Mouse (Mus musculus) heart, embryonic 13.5 days (tissue): Measurements from ENCODE around the gene Ccl20. TPM values are rescaled to one million over a fixed set of nuclear protein-coding genes. Genes with fewer than 3 reads are reported as not detected.

ENCODE experiments used
- ATAC-seq: fragments of 200-750 bp; cut with Nextera tagmentation; 2 replicates; pipeline ENCODE4 v1.8.0; 2017; ENCODE audit warnings: moderate TSS enrichment; ENCODE audit not compliant: insufficient number of reproducible peaks, low FRiP score, low TSS enrichment; ENCODE audit errors: extremely low read depth
- H3K27ac ChIP-seq: fragments of 300-500 bp; sonication (generic); replicated peaks from 2 replicates; pipeline ENCODE4 v1.5.1; 2015; ENCODE audit warnings: moderate library complexity, mild to moderate bottlenecking, inconsistent platforms
- H3K27me3 ChIP-seq: fragments of 300-500 bp; sonication (generic); replicated peaks from 2 replicates; pipeline ENCODE4 v1.6.1; 2015; ENCODE audit warnings: mild to moderate bottlenecking, inconsistent platforms
- H3K36me3 ChIP-seq: fragments of 300-500 bp; sonication (generic); 2 replicates; pipeline ENCODE4 v1.6.1; 2015; ENCODE audit warnings: mild to moderate bottlenecking, inconsistent platforms
- H3K4me1 ChIP-seq: fragments of 300-500 bp; sonication (generic); 2 replicates; pipeline ENCODE4 v1.6.1; 2015; ENCODE audit warnings: inconsistent platforms
- H3K4me2 ChIP-seq: fragments of 300-500 bp; sonication (generic); 2 replicates; pipeline ENCODE4 v1.6.1; 2015; ENCODE audit warnings: inconsistent platforms, mild to moderate bottlenecking, moderate library complexity
- H3K4me3 ChIP-seq: fragments of 300-500 bp; sonication (generic); 2 replicates; pipeline ENCODE4 v1.5.1; 2015; ENCODE audit warnings: moderate library complexity, mild to moderate bottlenecking, inconsistent platforms
- H3K9ac ChIP-seq: fragments of 300-500 bp; sonication (generic); 2 replicates; pipeline ENCODE4 v1.6.1; 2015; ENCODE audit warnings: inconsistent platforms, mild to moderate bottlenecking, moderate library complexity
- H3K9me3 ChIP-seq: fragments of 300-500 bp; sonication (generic); 2 replicates; pipeline ENCODE4 v1.6.1; 2016; ENCODE audit warnings: inconsistent platforms
- WGBS: fragments of 180-500 bp; shearing (Covaris S2); methylation state at CpG from one replicate; pipeline ENCODE4 v1.1.7; 2015; ENCODE audit warnings: mixed read lengths; 5-methylcytosine and 5-hydroxymethylcytosine counted together
- polyA plus RNA-seq: library from polyadenylated mRNA; unstranded; fragments of >200 nt; fragmentation: Nextera tagmentation; extraction: Ambion mirVana; gene quantifications from 2 replicates; pipeline ENCODE4 v1.2.1, GENCODE M21; 2015

Gene Ccl20
- polyA plus RNA-seq, 1 experiment from 2014 or later, result 0.25 TPM

DNA sequence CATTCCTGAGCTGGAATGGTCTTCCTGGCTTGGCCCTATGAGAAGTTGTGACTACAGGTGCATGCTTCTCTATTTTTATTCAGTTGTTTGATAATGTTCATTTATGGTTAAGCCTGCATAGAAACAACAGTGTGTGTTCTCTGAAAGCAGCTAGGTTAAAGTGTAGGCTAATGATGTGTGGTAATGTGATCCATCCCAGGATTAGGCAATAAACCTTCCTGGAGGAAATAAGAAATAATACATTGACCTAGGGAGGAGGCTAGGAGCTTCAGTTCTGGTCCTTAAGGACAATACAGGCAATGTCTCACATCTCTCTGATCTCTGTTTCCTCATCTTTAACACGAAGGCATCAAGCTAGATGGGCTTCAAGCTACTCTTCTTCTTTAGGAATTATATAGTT lies 11.1 kb upstream of the Ccl20 start:
- H3K4me3 ChIP-seq, result no peak overlapping the region
- no peaks in the 10 kb centered on the region for H3K36me3 ChIP-seq
- no peak for ATAC-seq
- no peak overlapping the region for H3K4me2 ChIP-seq
- 57% methylated on average over 1 of the region's 1 CpGs for WGBS
- no peaks in the 10 kb centered on the region for H3K9me3 ChIP-seq
- H3K27ac ChIP-seq, result no peak overlapping the region
- H3K9ac ChIP-seq, result no peak overlapping the region
- no peaks in the 10 kb centered on the region for H3K27me3 ChIP-seq
- peaks cover 8% of the 10 kb centered on the region for H3K4me1 ChIP-seq

GRCm38 (mm10) chr1:83107410-83107978 lies 9.1 kb upstream of the Ccl20 start:
- ATAC-seq, result no peak
- WGBS, result 65% methylated on average over 5 of the region's 5 CpGs
- no peaks in the 10 kb centered on the region for H3K36me3 ChIP-seq
- no peak overlapping the region for H3K27ac ChIP-seq
- no peaks in the 10 kb centered on the region for H3K9me3 ChIP-seq
- H3K27me3 ChIP-seq, result no peaks in the 10 kb centered on the region
- no peak overlapping the region for H3K4me2 ChIP-seq
- H3K4me3 ChIP-seq, result no peak overlapping the region
- H3K9ac ChIP-seq, result no peak overlapping the region
- no peaks in the 10 kb centered on the region for H3K4me1 ChIP-seq

DNA sequence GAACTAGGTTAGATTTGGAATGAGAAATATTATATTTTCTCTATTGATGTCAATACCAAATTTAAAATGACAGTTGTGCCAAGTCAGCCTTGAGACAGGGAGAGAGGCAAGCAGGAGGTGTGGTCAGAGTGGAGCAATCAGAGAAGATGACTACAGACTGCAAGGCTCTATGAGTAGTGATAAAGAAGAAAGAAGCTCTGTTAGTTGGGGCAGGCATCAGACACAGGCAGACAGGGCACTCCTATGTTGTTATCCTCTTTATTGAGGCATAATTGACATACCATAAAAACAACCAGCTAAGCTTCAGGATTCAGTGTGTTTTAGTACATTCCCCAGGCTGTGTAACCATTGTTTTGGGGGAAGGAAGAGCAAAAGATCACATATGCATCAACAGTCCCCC lies 5.6 kb upstream of the Ccl20 start:
- no peak for ATAC-seq
- H3K4me1 ChIP-seq, result peaks cover 9% of the 10 kb centered on the region
- no peaks in the 10 kb centered on the region for H3K36me3 ChIP-seq
- no peak overlapping the region for H3K4me3 ChIP-seq
- no peaks in the 10 kb centered on the region for H3K9me3 ChIP-seq
- H3K4me2 ChIP-seq, result no peak overlapping the region
- H3K27me3 ChIP-seq, result no peaks in the 10 kb centered on the region
- H3K9ac ChIP-seq, result no peak overlapping the region
- H3K27ac ChIP-seq, result no peak overlapping the region

GRCm38 (mm10) chr1:83111726-83112125 lies 4.8 kb upstream of the Ccl20 start:
- Histone ChIP-seq H3K36me3 (no peaks in the 10 kb centered on the region), H3K9me3 (no peaks in the 10 kb centered on the region), H3K4me1 (peaks cover 13% of the 10 kb centered on the region), H3K4me3 (no peak overlapping the region), H3K9ac (no peak overlapping the region), H3K27me3 (no peaks in the 10 kb centered on the region), H3K4me2 (no peak overlapping the region), H3K27ac (no peak overlapping the region)
- no peak for ATAC-seq
- WGBS, result 64% methylated on average over 5 of the region's 5 CpGs

GRCm38 (mm10) chr1:83117217-83117616 lies 651 bp downstream of the Ccl20 start:
- Histone ChIP-seq H3K27ac (no peak overlapping the region), H3K27me3 (no peaks in the 10 kb centered on the region), H3K9ac (no peak overlapping the region), H3K4me1 (peaks cover 31% of the 10 kb centered on the region), H3K4me2 (no peak overlapping the region), H3K9me3 (no peaks in the 10 kb centered on the region), H3K4me3 (no peak overlapping the region), H3K36me3 (no peaks in the 10 kb centered on the region)
- ATAC-seq, result no peak
- WGBS, result 85% methylated on average over 3 of the region's 3 CpGs

- no peak for ATAC-seq
- 82% methylated on average over 7 of the region's 7 CpGs for WGBS
- H3K9me3 ChIP-seq, result no peaks in the 10 kb centered on the region
Measured at GRCm38 (mm10) chr1:83117661-83118060, 1.1 kb downstream of the Ccl20 start.

DNA sequence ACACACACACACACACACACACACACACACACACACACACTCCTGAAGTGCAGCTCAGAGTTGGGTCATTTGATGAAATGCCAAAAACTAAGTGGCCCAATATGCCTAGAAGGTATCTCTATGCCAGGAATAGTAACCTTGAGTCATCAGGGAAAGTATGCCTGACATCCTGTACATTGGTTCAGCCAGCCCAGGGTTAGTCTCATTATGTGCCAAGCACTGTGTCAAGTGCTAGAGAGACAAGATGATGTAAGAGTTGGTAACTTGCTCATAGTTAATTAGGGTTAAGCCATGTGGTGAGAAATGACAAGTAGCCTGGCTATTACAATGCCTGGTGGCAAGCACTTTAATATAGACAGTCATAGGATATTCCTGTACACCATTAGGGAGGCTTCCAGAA lies 3.3 kb downstream of the Ccl20 start:
- H3K4me3 ChIP-seq, result no peak overlapping the region
- 0 out of 2 replicates have a peak overlapping the region, but pooled peaks have one; percentile 51 for H3K27ac ChIP-seq
- H3K4me1 ChIP-seq, result peaks cover 22% of the 10 kb centered on the region
- H3K9ac ChIP-seq, result no peak overlapping the region
- peak; percentile 63; the same call in 1 of the 2 replicates for ATAC-seq
- no peaks in the 10 kb centered on the region for H3K36me3 ChIP-seq
- H3K9me3 ChIP-seq, result no peaks in the 10 kb centered on the region
- H3K27me3 ChIP-seq, result no peaks in the 10 kb centered on the region
- H3K4me2 ChIP-seq, result no peak overlapping the region

More at GRCm38 (mm10) chr1:83117661-83118060, 1.1 kb downstream of the Ccl20 start:
- no peak overlapping the region for H3K4me2 ChIP-seq
- H3K4me1 ChIP-seq, result peaks cover 31% of the 10 kb centered on the region
- no peak overlapping the region for H3K4me3 ChIP-seq
- H3K27ac ChIP-seq, result no peak overlapping the region
- no peaks in the 10 kb centered on the region for H3K27me3 ChIP-seq
- no peak overlapping the region for H3K9ac ChIP-seq
- no peaks in the 10 kb centered on the region for H3K36me3 ChIP-seq

DNA sequence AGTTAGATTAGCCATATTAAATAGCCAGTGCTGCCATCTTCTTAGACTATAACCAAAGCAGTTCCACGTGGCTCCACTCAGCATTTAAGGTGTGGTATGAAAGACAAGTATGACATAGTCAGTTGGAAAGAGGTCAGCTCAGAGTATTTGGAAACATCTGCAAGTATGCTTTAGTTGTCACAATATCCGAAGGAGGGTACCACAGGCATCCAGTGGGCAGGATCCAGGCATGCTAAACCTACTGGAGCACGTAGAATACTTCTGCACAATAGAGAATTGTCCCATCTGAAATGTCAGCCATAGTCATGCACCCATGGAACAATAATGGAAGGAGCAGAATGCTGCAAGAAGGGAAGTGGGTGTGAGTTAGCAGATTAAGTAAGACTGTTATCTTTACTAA lies 3.7 kb downstream of the Ccl20 start:
- Histone ChIP-seq H3K4me3 (no peak overlapping the region), H3K36me3 (no peaks in the 10 kb centered on the region), H3K27ac (peak overlapping the region; percentile 51; the same call in 1 of the 2 replicates), H3K9me3 (no peaks in the 10 kb centered on the region), H3K4me1 (peaks cover 22% of the 10 kb centered on the region), H3K27me3 (no peaks in the 10 kb centered on the region), H3K9ac (no peak overlapping the region), H3K4me2 (no peak overlapping the region)
- no peak for ATAC-seq
- 70% methylated on average over 3 of the region's 3 CpGs for WGBS

GRCm38 (mm10) chr1:83123201-83123600 lies 6.6 kb downstream of the Ccl20 start:
- H3K27me3 ChIP-seq, result no peaks in the 10 kb centered on the region
- no peak for ATAC-seq
- no peaks in the 10 kb centered on the region for H3K9me3 ChIP-seq
- WGBS, result 79% methylated on average over 2 of the region's 2 CpGs
- H3K36me3 ChIP-seq, result no peaks in the 10 kb centered on the region
- H3K4me2 ChIP-seq, result no peak overlapping the region
- no peak overlapping the region for H3K27ac ChIP-seq
- peaks cover 14% of the 10 kb centered on the region for H3K4me1 ChIP-seq
- H3K9ac ChIP-seq, result no peak overlapping the region
- H3K4me3 ChIP-seq, result no peak overlapping the region

- H3K9me3 ChIP-seq, result no peaks in the 10 kb centered on the region
- no peak for ATAC-seq
- no peaks in the 10 kb centered on the region for H3K4me1 ChIP-seq
- H3K36me3 ChIP-seq, result no peaks in the 10 kb centered on the region
- WGBS, result 51% methylated on average over 7 of the region's 7 CpGs
- H3K4me2 ChIP-seq, result no peak overlapping the region
- H3K9ac ChIP-seq, result no peak overlapping the region
- H3K27ac ChIP-seq, result no peak overlapping the region
- H3K27me3 ChIP-seq, result no peaks in the 10 kb centered on the region
- H3K4me3 ChIP-seq, result no peak overlapping the region
Measured at GRCm38 (mm10) chr1:83135829-83136228, 19.3 kb downstream of the Ccl20 start.

GRCm38 (mm10) chr1:83137847-83138246 lies 21.3 kb downstream of the Ccl20 start:
- Histone ChIP-seq H3K4me3 (no peak overlapping the region), H3K9me3 (no peaks in the 10 kb centered on the region), H3K27me3 (no peaks in the 10 kb centered on the region), H3K27ac (no peak overlapping the region), H3K9ac (no peak overlapping the region), H3K36me3 (no peaks in the 10 kb centered on the region), H3K4me1 (no peaks in the 10 kb centered on the region), H3K4me2 (no peak overlapping the region)
- no peak for ATAC-seq
- WGBS, result 81% methylated on average over 8 of the region's 8 CpGs

GRCm38 (mm10) chr1:83138721-83139120 lies 22.2 kb downstream of the Ccl20 start:
- Histone ChIP-seq H3K4me1 (no peaks in the 10 kb centered on the region), H3K9me3 (no peaks in the 10 kb centered on the region), H3K4me3 (no peak overlapping the region), H3K27me3 (no peaks in the 10 kb centered on the region), H3K4me2 (no peak overlapping the region), H3K36me3 (no peaks in the 10 kb centered on the region), H3K27ac (no peak overlapping the region), H3K9ac (no peak overlapping the region)
- WGBS, result 80% methylated on average over 6 of the region's 6 CpGs
- no peak for ATAC-seq
